Mouse (Mus musculus) limb, embryonic 14.5 days (tissue): ENCODE data around the gene Clstn2. TPM values are rescaled to one million over a fixed set of nuclear protein-coding genes. Genes with fewer than 3 reads are reported as not detected.
A peak's percentile ranks its signal among the peaks of the same experiment; 100 is the strongest.

Experiments used
- ATAC-seq: fragments of 200-750 bp; cut with Nextera tagmentation; 2 replicates; pipeline ENCODE4 v1.8.0; 2017; ENCODE audit warnings: low read depth, moderate number of reproducible peaks, moderate TSS enrichment; ENCODE audit not compliant: low FRiP score
- DNase-seq: peaks from one replicate; pipeline ENCODE4 v3.0.0-alpha.2; 2015; ENCODE audit warnings: low spot score
- H3K27ac ChIP-seq: fragments of 300-500 bp; sonication (generic); replicated peaks from 2 replicates; pipeline ENCODE4 v1.5.1; 2014; ENCODE audit warnings: low read depth, mild to moderate bottlenecking, low read length, moderate library complexity, mixed read lengths
- H3K27me3 ChIP-seq: fragments of 300-500 bp; sonication (generic); 2 replicates; pipeline ENCODE4 v1.6.1; 2014; ENCODE audit warnings: low read length, mixed read lengths; ENCODE audit not compliant: control insufficient read depth, insufficient read depth
- H3K36me3 ChIP-seq: fragments of 300-500 bp; sonication (generic); 2 replicates; pipeline ENCODE4 v1.6.1; 2014; ENCODE audit warnings: mild to moderate bottlenecking, low read length, moderate library complexity, mixed read lengths; ENCODE audit not compliant: control insufficient read depth, insufficient read depth
- H3K4me1 ChIP-seq: fragments of 300-500 bp; sonication (generic); 2 replicates; pipeline ENCODE4 v1.6.1; 2014; ENCODE audit warnings: antibody characterized with exemption, low read length, mixed read lengths; ENCODE audit not compliant: control insufficient read depth, insufficient read depth
- H3K4me2 ChIP-seq: fragments of 300-500 bp; sonication (generic); replicated peaks from 2 replicates; pipeline ENCODE4 v1.6.1; 2014; ENCODE audit warnings: low read depth, mild to moderate bottlenecking, low read length, moderate library complexity; ENCODE audit not compliant: severe bottlenecking
- H3K4me3 ChIP-seq: fragments of 300-500 bp; sonication (generic); replicated peaks from 2 replicates; pipeline ENCODE4 v1.5.1; 2014; ENCODE audit warnings: low read length
- H3K9ac ChIP-seq: fragments of 300-500 bp; sonication (generic); 2 replicates; pipeline ENCODE4 v1.6.1; 2014; ENCODE audit warnings: mild to moderate bottlenecking, low read depth, low read length, moderate library complexity; ENCODE audit not compliant: severe bottlenecking
- H3K9me3 ChIP-seq: fragments of 300-500 bp; sonication (generic); 2 replicates; pipeline ENCODE4 v1.6.1; 2016; ENCODE audit warnings: low read length; ENCODE audit not compliant: control insufficient read depth
- POLR2A ChIP-seq: fragments of 200-500 bp; IDR thresholded peaks from 2 replicates; pipeline ENCODE4 v1.8.0; 2012; ENCODE audit warnings: inconsistent platforms, mild to moderate bottlenecking, moderate library complexity, borderline replicate concordance; ENCODE audit not compliant: insufficient read depth, insufficient read length; ENCODE audit errors: extremely low read depth
- WGBS: fragments of 180-500 bp; shearing (Covaris S2); extraction: QIAGEN DNeasy Blood & Tissue Kit; methylation state at CpG from one replicate; pipeline ENCODE4 v1.1.7; 2014; 5-methylcytosine and 5-hydroxymethylcytosine counted together
- polyA plus RNA-seq, 2 experiments: library from polyadenylated mRNA; depleted of rRNA in 1 of 2; stranded (reverse) in 1 of 2; unstranded in 1 of 2; fragments of >200 nt; fragmentation: Nextera tagmentation in 1 of 2; extraction: Ambion mirVana in 1 of 2; gene quantifications; 2 replicates each; pipeline versions ENCODE4 v1.2.1 to v1.2.3; 2012 to 2014

Gene Clstn2
- polyA plus RNA-seq, 2 experiments = 4.1 to 8.4 TPM

DNA sequence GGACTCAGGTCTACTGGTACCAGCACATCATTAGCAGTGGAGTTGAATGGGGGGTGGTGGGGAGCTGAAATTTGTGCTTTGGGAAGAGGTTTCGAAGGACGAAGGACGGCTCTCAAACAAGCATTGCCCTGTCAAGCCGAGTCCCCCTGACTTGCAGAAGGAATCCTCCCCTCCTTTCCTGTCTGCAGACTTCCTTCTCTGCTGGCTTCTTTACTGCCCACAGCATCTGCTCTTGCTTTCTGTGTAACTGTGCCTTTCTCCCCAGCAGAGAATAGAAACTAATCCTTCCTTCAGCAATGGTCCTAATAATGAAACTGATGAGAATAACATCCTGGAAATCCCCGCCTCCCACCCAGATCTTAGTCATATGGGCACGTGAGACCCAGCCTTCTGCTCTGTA, 572.5 kb downstream of the Clstn2 start:
- no peak for DNase-seq
- Histone ChIP-seq H3K9me3 (no peaks in the 10 kb centered on the region), H3K27me3 (no peaks in the 10 kb centered on the region), H3K27ac (no peak overlapping the region), H3K4me3 (no peak overlapping the region), H3K4me2 (0 out of 2 replicates have a peak overlapping the region, but pooled peaks have one; percentile 15), H3K4me1 (peaks cover 7% of the 10 kb centered on the region), H3K36me3 (no peaks in the 10 kb centered on the region), H3K9ac (no peak overlapping the region)
- WGBS = 45% methylated on average over 6 of the region's 6 CpGs
- TF ChIP-seq POLR2A = no peak
- ATAC-seq = no peak

DNA sequence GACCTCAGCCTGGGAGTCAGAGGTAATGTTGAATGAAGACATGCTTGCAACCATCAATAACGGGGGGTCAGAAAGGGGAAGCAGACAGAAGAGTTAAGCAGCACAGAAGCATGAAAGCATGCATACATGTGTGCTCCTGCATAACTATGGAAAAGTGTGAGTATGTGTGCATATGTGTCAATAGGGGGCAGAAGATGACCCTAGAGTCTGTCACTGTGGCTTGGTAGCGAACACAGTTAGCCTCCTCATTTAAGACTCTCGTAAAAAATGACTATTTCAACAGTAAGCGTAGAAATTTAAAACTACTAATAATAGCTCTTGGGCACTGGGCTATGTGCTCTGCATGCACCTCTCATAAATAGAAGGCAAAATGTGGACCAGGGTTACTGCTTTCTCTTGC, 573.2 kb downstream of the Clstn2 start:
- 0 out of 2 replicates have a peak overlapping the region, but pooled peaks have one; percentile 15 for H3K4me2 ChIP-seq
- no peak overlapping the region for H3K9ac ChIP-seq
- ATAC-seq = no peak
- peak; percentile 19 for DNase-seq
- peaks cover 7% of the 10 kb centered on the region for H3K4me1 ChIP-seq
- H3K9me3 ChIP-seq = no peaks in the 10 kb centered on the region
- H3K36me3 ChIP-seq = no peaks in the 10 kb centered on the region
- no peak overlapping the region for H3K4me3 ChIP-seq
- H3K27me3 ChIP-seq = no peaks in the 10 kb centered on the region
- 37% methylated on average over 4 of the region's 4 CpGs for WGBS
- H3K27ac ChIP-seq = no peak overlapping the region
- TF ChIP-seq POLR2A = no peak

DNA sequence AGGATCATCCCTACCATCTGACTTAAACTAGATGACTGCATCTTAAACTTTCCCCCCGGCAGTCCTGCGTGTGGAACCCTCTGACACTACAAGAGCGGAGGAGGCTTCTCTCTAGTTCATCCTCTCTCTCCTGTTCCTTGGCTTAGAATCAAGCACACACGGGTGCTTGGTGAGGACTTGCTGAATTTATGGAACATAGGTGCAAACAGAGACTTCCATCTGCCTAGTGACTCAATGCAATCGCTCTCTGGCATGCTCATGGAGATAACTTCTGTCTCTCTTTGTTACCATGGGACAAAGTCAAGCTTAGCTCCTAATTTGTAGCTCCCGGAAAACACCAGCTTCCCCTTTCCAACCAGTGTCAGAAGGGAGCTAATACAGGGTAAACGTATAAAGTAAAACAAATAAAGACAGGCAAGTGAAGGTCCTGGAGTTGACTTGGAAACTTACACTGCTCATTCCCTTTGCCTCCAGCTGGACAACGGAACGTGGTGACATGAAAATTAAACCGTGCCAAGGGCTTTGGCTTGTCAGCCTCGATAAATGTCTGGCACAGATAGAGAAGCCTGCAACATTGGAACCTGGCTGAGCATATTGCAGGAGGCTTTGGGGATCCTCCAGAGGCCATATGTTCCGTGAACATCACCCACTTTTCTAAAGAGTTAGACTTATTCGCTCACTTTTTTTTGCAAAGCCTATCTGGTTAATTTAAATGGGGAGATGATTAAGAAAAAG, 583.5 kb downstream of the Clstn2 start:
- H3K4me1 ChIP-seq = no peaks in the 10 kb centered on the region
- no peak for DNase-seq
- ATAC-seq = no peak
- H3K9ac ChIP-seq = no peak overlapping the region
- no peaks in the 10 kb centered on the region for H3K27me3 ChIP-seq
- no peaks in the 10 kb centered on the region for H3K9me3 ChIP-seq
- WGBS = 82% methylated on average over 13 of the region's 13 CpGs
- no peak for TF ChIP-seq POLR2A
- no peak overlapping the region for H3K4me3 ChIP-seq
- no peaks in the 10 kb centered on the region for H3K36me3 ChIP-seq
- no peak overlapping the region for H3K4me2 ChIP-seq
- H3K27ac ChIP-seq = no peak overlapping the region

DNA sequence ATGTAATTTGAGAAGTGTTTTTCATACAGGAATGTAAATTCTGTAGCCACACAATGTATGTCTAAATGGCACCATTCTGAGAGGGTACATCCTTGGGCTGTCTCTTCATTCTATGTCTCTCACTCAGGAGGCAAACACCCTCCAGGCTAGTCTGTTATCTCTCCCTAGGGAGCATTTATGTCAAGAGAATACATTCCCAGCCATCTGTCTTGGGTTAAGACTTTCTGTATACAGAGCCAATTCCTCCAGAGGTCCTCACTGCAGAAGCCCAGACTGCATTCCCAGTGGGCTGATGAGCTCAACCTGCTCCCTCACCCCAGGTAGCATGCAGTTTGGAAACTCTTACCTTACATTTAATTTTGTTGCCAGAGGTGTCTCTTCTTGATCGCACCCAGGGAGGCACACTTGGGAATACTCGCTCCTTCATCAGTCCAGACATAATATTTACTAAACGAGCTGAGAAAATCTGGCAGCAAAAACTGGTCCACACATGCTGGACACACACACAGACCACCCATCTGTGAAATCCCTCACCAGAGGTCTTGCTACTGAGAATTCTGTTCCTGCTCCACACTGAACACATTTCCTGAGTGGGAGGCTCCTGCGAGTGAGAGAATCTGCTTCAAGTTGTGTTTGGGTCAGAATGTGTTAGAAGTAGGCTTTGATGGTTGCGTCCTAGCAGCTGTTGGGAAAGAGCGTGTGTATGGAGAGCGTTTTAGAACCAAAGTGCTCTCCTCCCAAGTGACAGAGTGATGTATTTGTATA, 592.9 kb downstream of the Clstn2 start:
- Histone ChIP-seq H3K9ac (no peak overlapping the region), H3K9me3 (no peaks in the 10 kb centered on the region), H3K27ac (no peak overlapping the region), H3K4me3 (no peak overlapping the region), H3K4me1 (peaks cover 6% of the 10 kb centered on the region; the same call in 1 of the 2 replicates), H3K27me3 (no peaks in the 10 kb centered on the region), H3K4me2 (no peak overlapping the region), H3K36me3 (no peaks in the 10 kb centered on the region)
- DNase-seq (no peak), ATAC-seq (no peak)
- TF ChIP-seq POLR2A = no peak
- WGBS = 52% methylated on average over 7 of the region's 7 CpGs

DNA sequence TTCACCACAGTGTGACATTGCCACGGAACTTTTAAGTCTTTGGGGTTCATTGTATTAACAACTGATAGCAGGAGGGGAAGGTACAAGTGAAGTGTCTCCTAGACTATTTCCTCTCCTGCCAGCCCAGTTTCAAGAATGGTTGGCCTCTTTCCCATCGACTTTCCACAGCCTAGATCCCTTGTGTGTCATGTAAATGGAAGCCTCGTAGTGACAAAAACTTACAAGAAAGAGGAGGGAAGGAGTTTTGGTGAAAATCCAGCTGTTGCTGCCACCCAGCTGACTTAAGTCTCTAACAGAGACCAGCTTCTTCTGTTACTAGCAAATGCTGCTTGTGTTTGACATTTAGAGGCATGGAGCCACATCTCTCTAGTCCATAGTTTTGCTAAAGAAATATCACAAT, 598.3 kb downstream of the Clstn2 start:
- no peak overlapping the region for H3K9ac ChIP-seq
- no peaks in the 10 kb centered on the region for H3K27me3 ChIP-seq
- no peaks in the 10 kb centered on the region for H3K9me3 ChIP-seq
- H3K4me2 ChIP-seq = no peak overlapping the region
- no peak overlapping the region for H3K27ac ChIP-seq
- H3K4me3 ChIP-seq = no peak overlapping the region
- WGBS = 55% methylated on average over 3 of the region's 3 CpGs
- H3K4me1 ChIP-seq = no peaks in the 10 kb centered on the region
- TF ChIP-seq POLR2A = no peak
- ATAC-seq (no peak), DNase-seq (no peak)
- H3K36me3 ChIP-seq = no peaks in the 10 kb centered on the region
